Mouse (Mus musculus): ENCODE results near the gene Dlgap1.

DNA sequence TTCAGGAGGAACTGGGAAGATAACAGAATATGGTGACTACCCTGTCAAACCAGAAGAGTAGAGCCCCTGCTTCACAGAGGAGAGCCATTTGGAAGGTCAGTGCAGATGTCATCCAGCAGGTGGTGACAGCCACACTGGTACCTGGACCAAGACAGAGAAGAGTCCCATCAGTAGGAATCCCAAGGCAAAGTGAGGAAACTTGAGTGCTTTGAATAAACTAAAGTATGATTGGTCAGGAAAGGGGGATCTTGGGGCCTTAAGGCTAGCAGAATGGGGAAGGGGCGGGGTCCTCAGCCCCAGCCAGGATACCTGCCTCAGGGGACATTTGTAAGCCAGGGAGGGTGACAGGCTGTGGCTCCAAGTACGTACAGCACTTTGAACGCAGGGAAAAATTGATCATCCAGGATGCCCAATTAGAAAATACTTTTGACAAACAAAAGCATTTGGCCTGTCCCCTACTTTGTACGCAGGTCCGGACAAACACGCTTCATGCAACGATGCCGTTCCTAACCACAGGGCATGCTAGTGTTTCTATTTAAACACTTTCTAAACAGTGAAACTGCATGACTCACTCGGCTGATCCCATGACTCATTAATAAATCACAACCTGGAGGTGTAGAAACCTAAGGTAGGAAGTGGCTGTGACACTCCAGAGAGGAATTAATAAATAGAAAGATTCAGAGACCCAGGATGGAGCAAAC, 777.7 kb downstream of the Dlgap1 start:
- TF ChIP-seq EP300 (IDR thresholded peaks at IDR 0.05; ENCODE audit: low read depth) (no peak), CTCF (IDR thresholded peaks at IDR 0.05; ENCODE audit: low read depth) (peak; percentile 51)
